Mouse (Mus musculus) neural tube, embryonic 12.5 days (tissue): Measurements from ENCODE around the gene Spem1. TPM values are rescaled to one million over a fixed set of nuclear protein-coding genes. Genes with fewer than 3 reads are reported as not detected.
A peak's percentile ranks its signal among the peaks of the same experiment; 100 is the strongest.

Source experiments
- ATAC-seq: fragments of 200-750 bp; cut with Nextera tagmentation; 2 replicates; pipeline ENCODE4 v1.8.0; 2017; ENCODE audit warnings: low read depth, mild to moderate bottlenecking, moderate TSS enrichment, moderate library complexity; ENCODE audit not compliant: low FRiP score
- H3K27ac ChIP-seq: fragments of 300-500 bp; sonication (generic); 2 replicates; pipeline ENCODE4 v1.5.1; 2016
- H3K27me3 ChIP-seq: fragments of 300-500 bp; sonication (generic); replicated peaks from 2 replicates; pipeline ENCODE4 v1.6.1; 2016; ENCODE audit warnings: mild to moderate bottlenecking
- H3K36me3 ChIP-seq: fragments of 300-500 bp; sonication (generic); 2 replicates; pipeline ENCODE4 v1.6.1; 2016; ENCODE audit warnings: mild to moderate bottlenecking
- H3K4me1 ChIP-seq: fragments of 300-500 bp; sonication (generic); 2 replicates; pipeline ENCODE4 v1.6.1; 2016
- H3K4me2 ChIP-seq: fragments of 300-500 bp; sonication (generic); replicated peaks from 2 replicates; pipeline ENCODE4 v1.6.1; 2016; ENCODE audit warnings: mild to moderate bottlenecking
- H3K4me3 ChIP-seq: fragments of 300-500 bp; sonication (generic); 2 replicates; pipeline ENCODE4 v1.5.1; 2016
- H3K9ac ChIP-seq: fragments of 300-500 bp; sonication (generic); 2 replicates; pipeline ENCODE4 v1.6.1; 2016; ENCODE audit warnings: mild to moderate bottlenecking
- H3K9me3 ChIP-seq: fragments of 300-500 bp; sonication (generic); 2 replicates; pipeline ENCODE4 v1.6.1; 2016; ENCODE audit warnings: mild to moderate bottlenecking
- WGBS: fragments of 180-500 bp; shearing (Covaris S2); methylation state at CpG from one replicate; pipeline ENCODE4 v1.1.7; 2016; 5-methylcytosine and 5-hydroxymethylcytosine counted together
- polyA plus RNA-seq: library from polyadenylated mRNA; unstranded; fragments of >200 nt; fragmentation: Nextera tagmentation; extraction: Ambion mirVana; gene quantifications from 2 replicates; pipeline ENCODE4 v1.2.1, GENCODE M21; 2016

The Spem1 gene
- polyA plus RNA-seq, 1 experiment from 2014 or later = not detected

DNA sequence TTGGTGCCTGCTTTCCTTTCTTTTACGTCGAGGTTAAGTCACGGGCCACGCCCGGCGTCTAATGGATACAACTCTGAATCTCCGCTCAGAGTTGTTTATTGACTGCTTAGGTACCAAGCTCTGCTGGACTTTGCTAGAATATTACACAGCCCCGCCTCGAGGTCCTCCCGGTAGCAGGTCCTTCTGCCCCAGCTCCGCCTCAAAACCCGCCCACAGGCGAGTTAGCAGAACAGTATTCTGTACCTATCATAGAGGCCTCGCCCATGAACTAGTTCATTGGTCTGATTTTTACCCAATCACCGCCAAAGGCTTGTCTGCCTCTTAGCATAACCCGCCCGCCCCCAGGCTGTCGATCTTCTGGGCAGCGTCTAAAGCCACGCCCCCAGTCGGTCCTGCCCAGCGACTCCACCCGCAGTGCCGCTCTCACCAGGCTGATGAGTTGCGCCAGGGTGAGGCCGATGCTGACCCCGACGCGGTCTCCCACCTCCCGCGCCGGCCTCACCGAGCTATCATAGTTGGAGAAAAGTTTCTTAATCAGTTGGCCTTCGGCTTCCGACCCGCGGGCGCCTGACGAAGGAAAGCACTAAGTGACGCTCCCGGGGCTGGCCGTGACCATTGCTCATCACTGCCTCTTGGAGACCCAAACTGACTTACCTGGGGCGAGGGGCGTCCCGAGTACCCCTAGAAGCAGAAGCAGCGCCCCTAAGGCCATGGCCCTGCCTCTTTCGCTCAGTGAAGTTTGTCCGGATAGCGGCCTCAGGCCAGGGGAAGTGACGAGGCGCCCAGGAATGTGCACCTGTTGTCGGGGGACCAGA lies 26.6 kb downstream of the Spem1 start, which contains the start of gene Chrnb1:
TSS of gene Chrnb1 (minus strand) at position 776 of the 815 bp plus-strand sequence.
- Histone ChIP-seq H3K4me1 (peaks cover 32% of the 10 kb centered on the region), H3K27me3 (peaks cover 38% of the 10 kb centered on the region), H3K36me3 (no peaks in the 10 kb centered on the region), H3K4me2 (peak within 1 kb of the TSS; percentile 75), H3K9ac (peak within 1 kb of the TSS; percentile 44), H3K9me3 (no peaks in the 10 kb centered on the region), H3K27ac (no peak within 1 kb of the TSS), H3K4me3 (peak within 1 kb of the TSS; percentile 35)
- peak; percentile 91 for ATAC-seq
- 2% methylated on average over 52 of the region's 52 CpGs for WGBS

- Histone ChIP-seq H3K27ac (no peak overlapping the region), H3K4me1 (peaks cover 13% of the 10 kb centered on the region), H3K4me3 (no peak overlapping the region), H3K9ac (no peak overlapping the region), H3K4me2 (no peak overlapping the region), H3K27me3 (peaks cover 38% of the 10 kb centered on the region), H3K36me3 (no peaks in the 10 kb centered on the region), H3K9me3 (no peaks in the 10 kb centered on the region)
- 68% methylated on average over 5 of the region's 5 CpGs for WGBS
- no peak for ATAC-seq
These were observed 28.6 kb downstream of the Spem1 start for GRCm38 (mm10) chr11:69793429-69793828.

GRCm38 (mm10) chr11:69791420-69791819 lies 30.6 kb downstream of the Spem1 start:
- Histone ChIP-seq H3K4me1 (peaks cover 8% of the 10 kb centered on the region), H3K4me2 (no peak overlapping the region)
- ATAC-seq = no peak

GRCm38 (mm10) chr11:69789431-69789830 lies 32.5 kb downstream of the Spem1 start:
- Histone ChIP-seq H3K36me3 (no peaks in the 10 kb centered on the region), H3K27me3 (peaks cover 16% of the 10 kb centered on the region; the same call in 1 of the 2 replicates), H3K9me3 (no peaks in the 10 kb centered on the region), H3K4me1 (no peaks in the 10 kb centered on the region), H3K27ac (no peak overlapping the region), H3K9ac (no peak overlapping the region), H3K4me3 (no peak overlapping the region), H3K4me2 (no peak overlapping the region)
- ATAC-seq = no peak
- 72% methylated on average over 5 of the region's 5 CpGs for WGBS

More at GRCm38 (mm10) chr11:69791420-69791819, 30.6 kb downstream of the Spem1 start:
- Histone ChIP-seq H3K4me3 (no peak overlapping the region), H3K36me3 (no peaks in the 10 kb centered on the region), H3K9ac (no peak overlapping the region), H3K27me3 (peaks cover 21% of the 10 kb centered on the region; the same call in 1 of the 2 replicates), H3K9me3 (no peaks in the 10 kb centered on the region), H3K27ac (no peak overlapping the region)
- WGBS = 80% methylated on average over 5 of the region's 5 CpGs

- 78% methylated on average over 5 of the region's 5 CpGs for WGBS
- no peak overlapping the region for H3K4me3 ChIP-seq
- H3K27me3 ChIP-seq = 0 out of 2 replicates have a peak, but pooled peaks cover under 1% of the 10 kb centered on the region
These were observed 34.7 kb downstream of the Spem1 start for GRCm38 (mm10) chr11:69787306-69787705.

GRCm38 (mm10) chr11:69784793-69785272 lies 37.1 kb downstream of the Spem1 start:
- no peaks in the 10 kb centered on the region for H3K4me1 ChIP-seq
- WGBS = 46% methylated on average over 15 of the region's 15 CpGs
- no peak overlapping the region for H3K4me3 ChIP-seq
- no peaks in the 10 kb centered on the region for H3K9me3 ChIP-seq
- no peak overlapping the region for H3K9ac ChIP-seq
- no peak for ATAC-seq
- H3K4me2 ChIP-seq = 0 out of 2 replicates have a peak overlapping the region, but pooled peaks have one; percentile 12
- no peak overlapping the region for H3K27ac ChIP-seq
- no peaks in the 10 kb centered on the region for H3K27me3 ChIP-seq
- no peaks in the 10 kb centered on the region for H3K36me3 ChIP-seq

More at GRCm38 (mm10) chr11:69787306-69787705, 34.7 kb downstream of the Spem1 start:
- H3K4me2 ChIP-seq = no peak overlapping the region
- no peak for ATAC-seq
- H3K9ac ChIP-seq = no peak overlapping the region
- H3K27ac ChIP-seq = no peak overlapping the region
- no peaks in the 10 kb centered on the region for H3K9me3 ChIP-seq
- H3K36me3 ChIP-seq = no peaks in the 10 kb centered on the region
- H3K4me1 ChIP-seq = no peaks in the 10 kb centered on the region

DNA sequence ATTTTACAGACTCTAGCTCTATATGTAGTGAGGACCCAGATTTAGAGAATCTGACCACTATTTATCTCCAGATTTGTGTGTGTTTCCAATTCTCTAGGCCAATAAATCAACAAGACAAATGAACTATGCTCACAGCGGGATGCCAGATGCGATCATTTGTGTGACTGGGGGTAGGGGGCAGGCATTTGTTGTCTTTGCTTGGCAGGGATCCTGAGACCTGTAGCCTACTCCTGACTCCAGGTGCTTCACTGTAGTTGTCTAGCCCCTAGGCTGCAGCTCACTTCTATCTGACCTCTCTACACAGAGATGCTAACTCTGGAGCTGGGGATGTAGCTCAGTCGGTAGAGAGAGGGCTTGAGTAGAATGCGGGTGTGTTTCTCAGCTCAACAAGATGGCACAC lies 40.2 kb downstream of the Spem1 start:
- Histone ChIP-seq H3K4me3 (no peak overlapping the region), H3K9ac (no peak overlapping the region), H3K27ac (no peak overlapping the region), H3K36me3 (no peaks in the 10 kb centered on the region; the same call in 1 of the 2 replicates), H3K4me1 (peaks cover 3% of the 10 kb centered on the region), H3K4me2 (no peak overlapping the region), H3K27me3 (peaks cover 16% of the 10 kb centered on the region), H3K9me3 (no peaks in the 10 kb centered on the region)
- 21% methylated on average over 4 of the region's 4 CpGs for WGBS
- ATAC-seq = no peak

DNA sequence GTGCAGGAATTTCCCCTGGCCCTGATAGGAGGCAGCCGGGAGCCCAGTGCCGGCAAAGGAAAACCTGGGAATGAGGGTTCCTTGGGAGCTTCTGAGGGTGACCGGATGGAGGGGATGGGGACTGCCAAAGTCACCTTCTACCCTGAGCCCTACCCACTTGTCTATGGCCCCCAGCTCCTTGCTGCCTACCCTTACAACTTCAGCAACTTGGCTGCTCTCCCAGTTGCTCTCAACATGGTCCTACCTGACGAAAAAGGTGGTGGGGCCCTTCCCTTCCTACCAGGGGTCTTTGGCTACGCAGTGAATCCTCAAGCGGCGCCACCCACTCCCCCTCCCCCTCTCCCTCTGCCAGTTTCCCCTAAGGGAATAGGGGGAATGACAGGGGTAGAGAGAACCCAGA lies 43.0 kb downstream of the Spem1 start:
- peaks cover 6% of the 10 kb centered on the region for H3K4me1 ChIP-seq
- H3K4me2 ChIP-seq = no peak overlapping the region
- no peak for ATAC-seq
- H3K27ac ChIP-seq = no peak overlapping the region
- 42% methylated on average over 7 of the region's 7 CpGs for WGBS
- no peak overlapping the region for H3K9ac ChIP-seq
- H3K4me3 ChIP-seq = no peak overlapping the region
- H3K27me3 ChIP-seq = peaks cover 16% of the 10 kb centered on the region
- no peaks in the 10 kb centered on the region for H3K9me3 ChIP-seq
- peaks cover 9% of the 10 kb centered on the region for H3K36me3 ChIP-seq

DNA sequence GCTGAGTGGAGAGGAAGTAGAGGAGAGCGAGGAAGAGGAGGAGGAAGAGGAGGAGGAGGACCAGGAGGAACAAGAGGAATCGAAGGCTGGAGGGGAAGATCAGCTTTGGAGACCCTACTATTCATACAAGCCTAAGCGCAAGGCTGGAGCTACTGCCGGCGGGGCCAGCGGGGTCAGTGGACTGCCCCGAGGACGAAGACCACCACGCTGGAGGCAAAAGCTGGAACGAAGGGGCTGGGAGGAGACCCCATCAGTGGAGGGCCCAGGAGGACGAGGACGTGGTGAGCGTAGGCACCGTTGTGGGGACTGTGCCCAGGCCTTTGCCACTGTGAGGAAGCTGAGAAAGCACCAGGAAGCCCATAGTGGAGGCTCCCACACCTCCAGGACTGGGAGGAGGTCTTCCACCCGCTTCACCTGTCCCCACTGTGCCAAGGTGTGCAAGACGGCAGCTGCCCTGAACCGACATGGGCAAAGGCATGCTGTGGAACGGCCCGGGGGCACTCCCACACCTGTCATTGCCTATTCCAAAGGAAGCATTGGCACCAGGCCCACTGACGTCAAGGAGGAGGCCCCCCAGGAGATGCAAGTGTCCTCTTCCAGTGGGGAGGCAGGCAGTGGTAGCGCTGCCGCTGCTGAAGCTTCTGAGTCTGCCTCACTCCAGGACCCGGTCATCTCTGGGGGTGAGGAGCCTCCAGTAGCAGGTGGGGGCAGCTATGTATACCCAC lies 43.6 kb downstream of the Spem1 start:
- no peak for ATAC-seq
- Histone ChIP-seq H3K36me3 (peaks cover 9% of the 10 kb centered on the region), H3K9ac (no peak overlapping the region), H3K27me3 (peaks cover 16% of the 10 kb centered on the region), H3K27ac (no peak overlapping the region), H3K4me1 (peaks cover 6% of the 10 kb centered on the region), H3K4me3 (no peak overlapping the region), H3K4me2 (no peak overlapping the region), H3K9me3 (no peaks in the 10 kb centered on the region)
- WGBS = 68% methylated on average over 23 of the region's 23 CpGs

GRCm38 (mm10) chr11:69777504-69778257 lies 44.3 kb downstream of the Spem1 start:
- no peaks in the 10 kb centered on the region for H3K9me3 ChIP-seq
- peaks cover 6% of the 10 kb centered on the region for H3K4me1 ChIP-seq
- peaks cover 16% of the 10 kb centered on the region for H3K27me3 ChIP-seq
- no peak overlapping the region for H3K27ac ChIP-seq
- no peak overlapping the region for H3K4me3 ChIP-seq
- peaks cover 9% of the 10 kb centered on the region for H3K36me3 ChIP-seq
- 63% methylated on average over 26 of the region's 26 CpGs for WGBS
- peak overlapping the region; percentile 22; the same call in 1 of the 2 replicates for H3K4me2 ChIP-seq
- ATAC-seq = no peak
- H3K9ac ChIP-seq = no peak overlapping the region

DNA sequence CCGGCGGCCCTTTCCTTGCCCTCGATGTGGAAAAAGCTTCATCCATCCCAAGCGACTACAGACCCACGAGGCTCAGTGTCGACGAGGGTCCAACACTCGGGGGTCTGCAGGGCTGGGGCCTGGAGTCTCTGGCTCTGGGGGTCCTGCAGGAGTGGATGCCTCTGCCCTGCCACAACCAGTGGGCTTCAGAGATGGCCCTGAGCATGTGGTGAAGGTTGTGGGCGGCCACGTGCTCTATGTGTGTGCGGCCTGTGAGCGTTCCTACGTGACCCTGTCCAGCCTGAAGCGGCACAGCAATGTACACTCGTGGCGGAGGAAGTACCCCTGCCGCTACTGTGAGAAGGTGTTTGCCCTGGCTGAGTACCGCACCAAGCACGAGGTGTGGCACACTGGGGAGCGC lies 45.5 kb downstream of the Spem1 start:
- 85% methylated on average over 20 of the region's 20 CpGs for WGBS
- Histone ChIP-seq H3K4me1 (peaks cover 6% of the 10 kb centered on the region), H3K27me3 (peaks cover 16% of the 10 kb centered on the region), H3K36me3 (peaks cover 9% of the 10 kb centered on the region), H3K4me3 (no peak overlapping the region), H3K27ac (no peak overlapping the region), H3K9me3 (no peaks in the 10 kb centered on the region), H3K4me2 (no peak overlapping the region), H3K9ac (no peak overlapping the region)
- no peak for ATAC-seq
